Mouse (Mus musculus) lung, postnatal 4 days (tissue): ENCODE results near the gene Abl2.
"Not testable (repeated sequence)": the region's sequence is repeated elsewhere in the genome, so short reads cannot be mapped to it uniquely, and the experiment has no call there.

Experiments
- DNase-seq, 2 experiments: peaks; one replicate each; pipeline ENCODE4 v3.0.0; 2021

Abl2 gene

GRCm38 (mm10) chr1:156639455-156639854 is 80.9 kb downstream of the Abl2 start:
- DNase-seq, result no peak

- no peak for DNase-seq
These were observed 82.0 kb downstream of the Abl2 start for GRCm38 (mm10) chr1:156640577-156640976.

GRCm38 (mm10) chr1:156641808-156642207 is 83.2 kb downstream of the Abl2 start:
- no peak for DNase-seq

GRCm38 (mm10) chr1:156642813-156643212 is 84.2 kb downstream of the Abl2 start:
- no peak for DNase-seq

DNA sequence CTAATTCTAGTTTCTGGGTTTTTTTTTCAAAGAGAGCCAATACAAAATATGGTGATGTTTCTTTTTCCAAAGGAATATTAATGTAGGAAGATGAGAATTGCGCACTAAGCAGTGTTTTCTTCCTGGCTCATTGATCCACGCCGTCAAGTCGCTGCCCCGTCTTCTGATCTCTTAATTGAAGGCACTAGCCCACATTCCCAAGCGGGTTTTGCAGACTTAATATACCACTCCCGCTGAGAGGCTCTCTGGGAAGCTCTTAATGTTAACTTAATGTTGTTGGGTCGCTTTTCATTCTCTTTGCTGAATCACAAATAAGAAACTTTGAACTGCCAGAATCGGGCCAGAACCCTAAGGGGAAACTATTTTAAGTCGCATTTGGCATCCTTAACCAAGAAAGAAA is 85.5 kb downstream of the Abl2 start:
- DNase-seq, result no peak

DNA sequence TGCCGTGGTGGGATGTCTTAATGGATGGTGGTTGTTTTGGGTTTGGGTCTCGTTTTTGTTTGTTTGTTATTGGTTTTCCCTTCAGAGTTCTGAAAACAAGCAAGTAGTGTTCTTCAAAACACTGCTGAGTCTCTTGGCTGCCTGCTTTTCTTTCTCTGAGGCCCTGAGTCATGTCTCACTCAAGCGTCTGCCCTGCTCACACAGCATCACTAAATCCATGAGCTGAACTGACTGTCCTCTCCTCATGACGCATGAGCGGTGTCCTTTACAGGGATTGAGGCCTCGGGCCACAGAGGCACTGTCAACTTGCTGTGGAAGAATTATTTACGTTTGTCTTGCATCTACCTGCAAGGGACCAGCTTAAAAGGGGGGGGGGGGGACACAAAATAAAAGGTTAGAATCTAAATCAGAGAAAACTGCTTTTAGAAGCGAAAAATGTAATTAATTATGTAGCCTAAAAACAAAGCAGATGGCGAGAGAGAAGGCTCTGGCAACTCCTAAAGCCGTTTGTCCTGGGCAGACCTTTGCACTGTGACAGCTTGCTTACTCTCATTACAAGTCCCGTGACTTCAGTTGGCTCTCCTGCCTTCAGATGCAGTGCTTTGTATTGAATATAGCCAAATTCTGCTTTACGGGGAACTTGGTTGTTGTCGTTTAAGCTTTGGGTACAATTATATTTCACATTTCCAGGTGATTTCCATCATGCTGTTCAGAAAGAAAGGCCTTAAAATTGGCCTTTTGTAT is 86.4 kb downstream of the Abl2 start:
- DNase-seq, result no peak

GRCm38 (mm10) chr1:156645971-156646370 is 87.4 kb downstream of the Abl2 start:
- no peak for DNase-seq

- DNase-seq, result no peak
These were observed 90.1 kb downstream of the Abl2 start for GRCm38 (mm10) chr1:156648705-156649104.

- no peak for DNase-seq
These were observed 92.0 kb downstream of the Abl2 start for GRCm38 (mm10) chr1:156650631-156651030.

DNA sequence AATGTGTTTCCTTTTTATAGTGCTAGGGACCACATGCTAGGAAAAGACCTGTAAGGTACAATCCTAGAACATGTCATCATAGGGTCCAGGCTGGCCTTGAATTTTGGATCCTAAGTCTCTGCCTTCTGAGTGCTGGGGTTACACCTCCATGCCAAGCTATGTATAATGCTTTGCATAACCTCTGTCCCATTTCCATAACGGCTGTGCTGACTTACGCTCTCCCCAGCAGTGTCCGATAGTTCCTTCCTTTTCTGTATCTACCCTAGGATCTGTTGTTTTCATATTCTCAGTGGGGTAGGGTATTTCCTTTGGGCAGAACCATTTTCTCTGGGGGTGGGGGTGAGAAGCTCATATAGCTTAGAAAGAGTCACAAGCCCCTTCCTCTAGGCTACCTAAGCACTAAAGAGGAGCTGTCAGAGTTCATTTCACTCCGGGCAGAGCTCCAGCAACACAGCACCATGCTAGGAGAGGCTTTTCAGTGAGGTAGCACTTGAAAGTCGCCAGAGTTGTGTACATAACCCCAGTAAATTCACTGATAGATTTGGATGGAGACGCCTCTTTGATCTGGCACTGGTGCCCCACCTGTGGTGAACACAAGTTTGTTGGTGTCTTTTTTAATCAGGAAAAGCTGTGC is 93.7 kb downstream of the Abl2 start:
- no peak for DNase-seq

- DNase-seq, result no peak
These were observed 96.3 kb downstream of the Abl2 start for GRCm38 (mm10) chr1:156654735-156655530.

- DNase-seq, result no peak
These were observed 98.9 kb downstream of the Abl2 start for GRCm38 (mm10) chr1:156657523-156657922.

- no peak for DNase-seq
These were observed 100.1 kb downstream of the Abl2 start for GRCm38 (mm10) chr1:156658676-156659075.

- DNase-seq, result no peak
These were observed 101.5 kb downstream of the Abl2 start for GRCm38 (mm10) chr1:156659906-156660659.

- DNase-seq, result not testable (repeated sequence)
These were observed 102.2 kb downstream of the Abl2 start for GRCm38 (mm10) chr1:156660660-156661236.

- no peak for DNase-seq
These were observed 107.2 kb downstream of the Abl2 start for GRCm38 (mm10) chr1:156665777-156666176.

GRCm38 (mm10) chr1:156667141-156667926 is 108.7 kb downstream of the Abl2 start:
- peak; percentile 50 to 75 for DNase-seq

DNA sequence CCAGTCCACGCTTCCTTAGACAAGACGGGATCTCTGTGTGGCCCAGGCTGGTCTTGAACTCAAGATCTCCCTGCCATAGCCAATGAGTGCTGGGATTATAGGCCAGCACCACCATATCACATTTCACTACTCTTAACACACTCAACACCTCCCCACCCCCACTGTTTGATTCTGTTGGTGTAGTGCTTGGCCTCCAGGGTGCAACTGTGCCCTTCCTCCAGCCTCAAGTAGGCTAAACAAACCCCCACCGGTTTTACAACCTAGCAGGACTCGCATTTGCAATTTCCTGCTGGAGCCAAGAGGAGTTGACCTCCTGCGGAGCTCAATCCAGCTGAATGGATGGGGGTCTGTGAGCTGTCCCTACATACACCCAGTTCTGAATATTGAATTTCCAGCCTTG is 110.0 kb downstream of the Abl2 start:
- peak; percentile 41 to 51 for DNase-seq

DNA sequence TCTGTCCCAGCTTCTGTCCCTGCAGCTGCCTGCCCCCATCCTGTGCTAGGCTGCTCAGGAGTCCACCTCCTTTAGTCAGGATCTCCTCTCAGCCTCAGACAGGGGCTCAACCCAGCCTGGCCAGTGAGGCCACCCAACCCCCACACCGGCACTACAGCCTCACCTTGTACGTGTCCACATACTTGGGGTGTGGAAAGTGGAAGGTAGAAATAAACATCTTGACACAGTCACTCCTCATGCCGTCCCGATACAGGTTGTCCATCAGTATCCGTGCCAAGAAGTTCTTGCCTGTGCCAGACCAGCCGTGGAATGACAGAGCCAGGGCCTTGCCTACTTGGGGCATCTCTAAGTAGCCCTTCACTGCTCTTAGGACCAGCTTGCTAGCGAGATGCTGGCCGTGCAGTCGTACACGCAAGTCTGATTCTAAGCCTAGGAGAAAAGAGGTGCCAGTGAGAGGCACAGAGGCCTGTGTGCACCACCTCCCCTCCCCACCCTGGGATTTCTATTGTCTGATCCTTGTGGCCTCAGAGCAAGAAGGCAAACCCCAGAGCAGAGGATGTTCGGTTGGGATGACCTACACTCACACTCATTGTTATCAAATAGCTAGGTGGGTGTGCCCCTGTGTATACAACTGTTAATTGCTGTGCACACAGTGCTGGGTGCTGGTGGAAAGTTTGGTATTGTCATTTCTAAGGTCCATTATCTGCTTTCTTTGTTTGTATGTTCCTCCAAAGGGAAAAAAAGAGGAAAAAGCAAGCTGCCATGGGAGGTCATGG is 110.8 kb downstream of the Abl2 start:
- DNase-seq, result peak; percentile 47 to 67

GRCm38 (mm10) chr1:156671921-156672320 is 113.3 kb downstream of the Abl2 start:
- DNase-seq, result no peak
